Mouse (Mus musculus) spleen, postnatal 10 days (tissue): ENCODE data around the gene Sik3.

Experiments used
- DNase-seq, 2 experiments: peaks; one replicate each; pipeline ENCODE4 v3.0.0; 2021 to 2022; ENCODE audit warnings: low spot score in 2 of 2

The Sik3 gene

GRCm38 (mm10) chr9:46224945-46225660 is 212.5 kb downstream of the Sik3 start:
- DNase-seq: no peak

GRCm38 (mm10) chr9:46227064-46227614 is 214.5 kb downstream of the Sik3 start:
- DNase-seq: no peak

- no peak for DNase-seq
Measured at GRCm38 (mm10) chr9:46228491-46228890, 215.9 kb downstream of the Sik3 start, which contains the start of gene Apoa1. Gene Apoa1 (plus strand): TSS chr9:46228580.

- peak; percentile 17 to 64 for DNase-seq
Measured at GRCm38 (mm10) chr9:46229573-46230449, 217.2 kb downstream of the Sik3 start.

GRCm38 (mm10) chr9:46230450-46230975 is 217.9 kb downstream of the Sik3 start:
- DNase-seq: no peak

- DNase-seq: no peak
Measured at GRCm38 (mm10) chr9:46235196-46235595, 222.6 kb downstream of the Sik3 start.

- no peak for DNase-seq
Measured at GRCm38 (mm10) chr9:46235596-46235648, 222.8 kb downstream of the Sik3 start, which contains the start of gene Apoc3. Gene Apoc3 (minus strand): TSS chr9:46235636.

- DNase-seq: no peak
Measured at GRCm38 (mm10) chr9:46235649-46236048, 223.0 kb downstream of the Sik3 start.

GRCm38 (mm10) chr9:46238850-46239249 is 226.2 kb downstream of the Sik3 start:
- no peak for DNase-seq

GRCm38 (mm10) chr9:46240526-46241153 is 228.0 kb downstream of the Sik3 start, which contains the start of gene Apoa4:
Gene Apoa4 (plus strand): TSS chr9:46240696.
- no peak for DNase-seq

- DNase-seq: no peak
Measured at GRCm38 (mm10) chr9:46241818-46242217, 229.2 kb downstream of the Sik3 start.

GRCm38 (mm10) chr9:46243122-46243521 is 230.5 kb downstream of the Sik3 start:
- DNase-seq: no peak

- no peak for DNase-seq
Measured at GRCm38 (mm10) chr9:46243584-46243983, 231.0 kb downstream of the Sik3 start.

GRCm38 (mm10) chr9:46246752-46247324 is 234.2 kb downstream of the Sik3 start:
- peak in 1 of 2 experiments; percentile 53 for DNase-seq

GRCm38 (mm10) chr9:46256177-46256576 is 243.6 kb downstream of the Sik3 start:
- DNase-seq: no peak

GRCm38 (mm10) chr9:46256658-46257385 is 244.2 kb downstream of the Sik3 start:
- DNase-seq: no peak

- no peak for DNase-seq
Measured at GRCm38 (mm10) chr9:46257546-46257945, 244.9 kb downstream of the Sik3 start.

- no peak for DNase-seq
Measured at GRCm38 (mm10) chr9:46259111-46259510, 246.5 kb downstream of the Sik3 start.

- DNase-seq: no peak
Measured at GRCm38 (mm10) chr9:46261131-46261530, 248.5 kb downstream of the Sik3 start.

GRCm38 (mm10) chr9:46268343-46268873 is 255.8 kb downstream of the Sik3 start, which contains the start of gene Apoa5:
Gene Apoa5 (plus strand): TSS chr9:46268633.
- no peak for DNase-seq

- no peak for DNase-seq
Measured at GRCm38 (mm10) chr9:46269125-46269524, 256.5 kb downstream of the Sik3 start.
